In genomic region chr7:45144368-45145174, GRCm38 (mm10) we compare ENCODE assay signal across 29 mouse cellular contexts. TPM values are rescaled to one million over a fixed set of nuclear protein-coding genes. Genes with fewer than 3 reads are reported as not detected.
DNase-seq lines count a peak whose midpoint lies in the region; ATAC-seq and TF ChIP-seq lines count a peak whose summit lies in the region.
"Had no signal": no experiment of that assay in that cellular context is flagged by ENCODE, and none has a peak within 500 bp of the region (broad histone marks: within the 10 kb centered on the region; RNA-seq: fewer than 3 reads in every experiment).

No protein-coding gene starts in this region.

- H3K9me3 ChIP-seq in kidney, embryonic 14.5 days (ENCODE audit: control insufficient read depth, low read length), result no peaks in the 10 kb centered on the region
- H3K9me3 ChIP-seq in midbrain, postnatal 0 days (ENCODE audit: low read length), result no peaks in the 10 kb centered on the region
- no peaks in the 10 kb centered on the region for H3K9me3 ChIP-seq in midbrain, embryonic 14.5 days (ENCODE audit: control insufficient read depth, low read length)
- H3K9me3 ChIP-seq: embryonic facial prominence, embryonic 12.5 days; G1E; heart, embryonic 13.5 days; limb, embryonic 15.5 days; midbrain, embryonic 10.5 days had no signal

- H3K4me3 ChIP-seq in heart, adult 2 months, result no peak overlapping the region
- no peak overlapping the region for H3K4me3 ChIP-seq in kidney, embryonic 14.5 days (ENCODE audit: low read length)
- no peak overlapping the region for H3K4me3 ChIP-seq in midbrain, postnatal 0 days (ENCODE audit: low read depth, low read length)
- no peak overlapping the region for H3K4me3 ChIP-seq in midbrain, embryonic 14.5 days (replicated peaks; ENCODE audit: low read depth, low read length)
- H3K4me3 ChIP-seq: embryonic facial prominence, embryonic 12.5 days; heart, embryonic 13.5 days; limb, embryonic 15.5 days; midbrain, embryonic 10.5 days had no signal

- H3K36me3 ChIP-seq in heart, adult 2 months (ENCODE audit: control insufficient read depth, insufficient read depth, low read length), result no peaks in the 10 kb centered on the region
- H3K36me3 ChIP-seq in kidney, embryonic 14.5 days (ENCODE audit: control insufficient read depth, insufficient read depth, low read length), result peaks cover 53% of the 10 kb centered on the region
- H3K36me3 ChIP-seq in midbrain, postnatal 0 days (ENCODE audit: insufficient read depth, low read length), result peaks cover 5% of the 10 kb centered on the region; the same call in 1 of the 2 replicates
- peaks cover 27% of the 10 kb centered on the region for H3K36me3 ChIP-seq in midbrain, embryonic 14.5 days (ENCODE audit: control insufficient read depth, insufficient read depth, low read length)

- H3K4me2 ChIP-seq in kidney, embryonic 14.5 days (replicated peaks; ENCODE audit: low read depth, low read length), result no peak overlapping the region
- no peak overlapping the region for H3K4me2 ChIP-seq in midbrain, postnatal 0 days (ENCODE audit: low read depth, low read length, poor library complexity, severe bottlenecking)
- no peak overlapping the region for H3K4me2 ChIP-seq in midbrain, embryonic 14.5 days (ENCODE audit: low read length)
- H3K4me2 ChIP-seq: embryonic facial prominence, embryonic 12.5 days; heart, embryonic 13.5 days; limb, embryonic 15.5 days; lung, embryonic 14.5 days had no signal

- no peak overlapping the region for H3K9ac ChIP-seq in heart, adult 2 months (ENCODE audit: low read depth, low read length)
- 0 out of 2 replicates have a peak overlapping the region, but pooled peaks have one; percentile 4 for H3K9ac ChIP-seq in kidney, embryonic 14.5 days (ENCODE audit: low read depth, low read length)
- 0 out of 2 replicates have a peak overlapping the region, but pooled peaks have one; percentile 9 for H3K9ac ChIP-seq in midbrain, postnatal 0 days (replicated peaks; ENCODE audit: low read length, poor library complexity, severe bottlenecking)
- H3K9ac ChIP-seq in midbrain, embryonic 14.5 days (replicated peaks; ENCODE audit: low read length), result no peak overlapping the region
- H3K9ac ChIP-seq: embryonic facial prominence, embryonic 12.5 days; forebrain, postnatal 0 days; heart, embryonic 13.5 days; limb, embryonic 15.5 days; liver, embryonic 14.5 days; lung, embryonic 14.5 days had no signal

- intact Hi-C loops in heart, adult 2 months (cut with DNase I), result no loop called here
- intact Hi-C loops in heart, postnatal 36 days (cut with DNase I), result no loop called here

- peak overlapping the region; percentile 31; the same call in 1 of the 2 replicates for H3K27ac ChIP-seq in heart, adult 2 months
- no peak overlapping the region for H3K27ac ChIP-seq in kidney, embryonic 14.5 days (ENCODE audit: low read depth, low read length)
- no peak overlapping the region for H3K27ac ChIP-seq in midbrain, postnatal 0 days (ENCODE audit: low read depth, low read length)
- no peak overlapping the region for H3K27ac ChIP-seq in midbrain, embryonic 14.5 days (replicated peaks; ENCODE audit: low read depth, low read length)
- H3K27ac ChIP-seq: embryonic facial prominence, embryonic 12.5 days; heart, embryonic 13.5 days; limb, embryonic 15.5 days; liver, embryonic 14.5 days; midbrain, embryonic 10.5 days had no signal

- 72% methylated on average over 13 of the region's 13 CpGs for WGBS in heart, adult 2 months
- WGBS in kidney, embryonic 14.5 days, result 87% methylated on average over 13 of the region's 13 CpGs
- 89% methylated on average over 13 of the region's 13 CpGs for WGBS in midbrain, postnatal 0 days
- 83% methylated on average over 13 of the region's 13 CpGs for WGBS in midbrain, embryonic 14.5 days

- no peaks in the 10 kb centered on the region for H3K27me3 ChIP-seq in heart, adult 2 months (ENCODE audit: control insufficient read depth, insufficient read depth, low read length)
- H3K27me3 ChIP-seq in kidney, embryonic 14.5 days (ENCODE audit: control insufficient read depth, insufficient read depth, low read length), result no peaks in the 10 kb centered on the region
- H3K27me3 ChIP-seq in midbrain, postnatal 0 days (ENCODE audit: insufficient read depth, low read length), result no peaks in the 10 kb centered on the region
- no peaks in the 10 kb centered on the region for H3K27me3 ChIP-seq in midbrain, embryonic 14.5 days (ENCODE audit: control insufficient read depth, insufficient read depth, low read length)
- H3K27me3 ChIP-seq: CH12.LX; embryonic facial prominence, embryonic 12.5 days; heart, embryonic 13.5 days; limb, embryonic 15.5 days had no signal

- no peak for ATAC-seq in kidney, embryonic 14.5 days (ENCODE audit: low FRiP score, low TSS enrichment)
- no peak for ATAC-seq in midbrain, postnatal 0 days (ENCODE audit: low FRiP score)
- no peak for ATAC-seq in midbrain, embryonic 14.5 days (ENCODE audit: low FRiP score, low TSS enrichment)
- ATAC-seq: forebrain, postnatal 0 days had no signal

- TF ChIP-seq POLR2A in heart, adult 2 months (IDR thresholded peaks at IDR 0.05; ENCODE audit: insufficient read depth, low read depth, low read length), result no peak

- no peak for TF ChIP-seq EP300 in heart, adult 2 months (IDR thresholded peaks at IDR 0.05; ENCODE audit: insufficient read depth, low read depth, low read length)

- H3K4me1 ChIP-seq in heart, adult 2 months (ENCODE audit: control insufficient read depth, insufficient read depth, low read length), result peaks cover 2% of the 10 kb centered on the region
- no peaks in the 10 kb centered on the region for H3K4me1 ChIP-seq in kidney, embryonic 14.5 days (ENCODE audit: control insufficient read depth, insufficient read depth, low read length)
- H3K4me1 ChIP-seq in midbrain, postnatal 0 days (ENCODE audit: insufficient read depth, low read length), result no peaks in the 10 kb centered on the region
- H3K4me1 ChIP-seq in midbrain, embryonic 14.5 days (ENCODE audit: control insufficient read depth, insufficient read depth, low read length), result no peaks in the 10 kb centered on the region
- H3K4me1 ChIP-seq: embryonic facial prominence, embryonic 12.5 days; limb, embryonic 15.5 days had no signal

- peak in 1 of 2 experiments; percentile 54 for DNase-seq in heart, adult 2 months
- no peak for DNase-seq in heart, postnatal 36 days
- DNase-seq in kidney, adult 8-10 months, result no peak
- DNase-seq in midbrain, postnatal 0 days (ENCODE audit: low spot score), result no peak
- no peak for DNase-seq in midbrain, embryonic 14.5 days
- no peak for DNase-seq in natural killer cell, adult 2 months (ENCODE audit: low spot score in 2 of 2)
- DNase-seq: adrenal gland, adult 2 months; B cell, adult 2 months; cerebellum, adult 18-20 months; cerebellum, postnatal 14 days; forebrain, postnatal 0 days; kidney, adult 18-20 months; kidney, postnatal 36 days; layer of hippocampus, postnatal 36 days; lung, embryonic 14.5 days; right cerebral cortex, postnatal 4 days; thymus, adult 18-20 months; thymus, postnatal 36 days had no signal

- TF ChIP-seq CTCF in heart, adult 2 months (IDR thresholded peaks at IDR 0.05), result no peak
- no peak for TF ChIP-seq CTCF in midbrain, postnatal 0 days (IDR thresholded peaks at IDR 0.05)

- H3K79me2 ChIP-seq in heart, adult 2 months (replicated peaks; ENCODE audit: control insufficient read depth, insufficient read depth, low read length), result no peaks in the 10 kb centered on the region

RNA-seq across cellular contexts. Expression of gene Flt3l, which starts 8.3 kb away (rescaled TPM):
- 1 to 10 TPM; 5.5 to 6.4 TPM for total RNA-seq in heart, adult 2 months (2021)
- 47.4 and 59.1 TPM in 2 replicates for polyA plus RNA-seq in heart, adult 2 months (2012; rRNA removed)
- 10 to 100 TPM in 1 of 2 experiments, 1 to 10 TPM in 1; 7.0 to 16.1 TPM for total RNA-seq in heart, postnatal 36 days (2021)
- 1.0 and 1.3 TPM in 2 replicates for polyA plus RNA-seq in kidney, embryonic 14.5 days (2014; fragmentation: Nextera tagmentation; extraction: Ambion mirVana)
- total RNA-seq in midbrain, postnatal 0 days (2014; rRNA removed), result 3.4 and 7.8 TPM in 2 replicates
- 1.3 and 1.7 TPM in 2 replicates for polyA plus RNA-seq in midbrain, postnatal 0 days (2015; fragmentation: Nextera tagmentation; extraction: Ambion mirVana)
- 0.50 and 1.4 TPM in 2 replicates for polyA plus RNA-seq in midbrain, embryonic 14.5 days (2014; fragmentation: Nextera tagmentation; extraction: Ambion mirVana)

RNA-seq across cellular contexts. Expression of gene Gm45713, which starts 8.5 kb away (rescaled TPM):
- total RNA-seq in heart, adult 2 months (2021), result under 1 TPM in 1 of 2 experiments, not detected in 1; 0.80 TPM
- polyA plus RNA-seq in heart, adult 2 months (2012; rRNA removed), result 4.5 and 4.6 TPM in 2 replicates
- not detected for total RNA-seq in heart, postnatal 36 days (2021)
- 0.19 and 0.47 TPM in 2 replicates for polyA plus RNA-seq in kidney, embryonic 14.5 days (2014; fragmentation: Nextera tagmentation; extraction: Ambion mirVana)
- total RNA-seq in midbrain, postnatal 0 days (2014; rRNA removed), result 2.0 TPM in 1 of 2 replicates, not detected in the other
- polyA plus RNA-seq in midbrain, postnatal 0 days (2015; fragmentation: Nextera tagmentation; extraction: Ambion mirVana), result 0.39 TPM in 1 of 2 replicates, not detected in the other
- polyA plus RNA-seq in midbrain, embryonic 14.5 days (2014; fragmentation: Nextera tagmentation; extraction: Ambion mirVana), result 0.53 TPM in 1 of 2 replicates, not detected in the other
- total RNA-seq: adrenal gland, adult 2 months; forebrain, postnatal 0 days; layer of hippocampus, adult 8-10 months; left cerebral cortex, postnatal 14 days had no signal
- polyA plus RNA-seq: forebrain, postnatal 0 days; limb, embryonic 15.5 days; neural tube, embryonic 14.5 days had no signal

RNA-seq across cellular contexts. Expression of gene Pih1d1, which starts 9.5 kb away (rescaled TPM):
- 10 to 100 TPM; 33.8 to 36.7 TPM for total RNA-seq in heart, adult 2 months (2021)
- 48.1 and 51.2 TPM in 2 replicates for polyA plus RNA-seq in heart, adult 2 months (2012; rRNA removed)
- 10 to 100 TPM; 41.8 to 43.1 TPM for total RNA-seq in heart, postnatal 36 days (2021)
- polyA plus RNA-seq in kidney, embryonic 14.5 days (2014; fragmentation: Nextera tagmentation; extraction: Ambion mirVana), result 101 and 110 TPM in 2 replicates
- total RNA-seq in midbrain, postnatal 0 days (2014; rRNA removed), result 104 and 124 TPM in 2 replicates
- 77.1 and 81.6 TPM in 2 replicates for polyA plus RNA-seq in midbrain, postnatal 0 days (2015; fragmentation: Nextera tagmentation; extraction: Ambion mirVana)
- 92.8 and 96.2 TPM in 2 replicates for polyA plus RNA-seq in midbrain, embryonic 14.5 days (2014; fragmentation: Nextera tagmentation; extraction: Ambion mirVana)

RNA-seq across cellular contexts. Expression of gene Aldh16a1, which starts 9.8 kb away (rescaled TPM):
- 10 to 100 TPM; 19.7 to 25.1 TPM for total RNA-seq in heart, adult 2 months (2021)
- polyA plus RNA-seq in heart, adult 2 months (2012; rRNA removed), result 23.5 and 23.9 TPM in 2 replicates
- 10 to 100 TPM; 20.6 to 22.8 TPM for total RNA-seq in heart, postnatal 36 days (2021)
- 46.6 and 58.0 TPM in 2 replicates for polyA plus RNA-seq in kidney, embryonic 14.5 days (2014; fragmentation: Nextera tagmentation; extraction: Ambion mirVana)
- 18.9 and 22.0 TPM in 2 replicates for total RNA-seq in midbrain, postnatal 0 days (2014; rRNA removed)
- 12.9 and 15.2 TPM in 2 replicates for polyA plus RNA-seq in midbrain, postnatal 0 days (2015; fragmentation: Nextera tagmentation; extraction: Ambion mirVana)
- 21.2 and 24.1 TPM in 2 replicates for polyA plus RNA-seq in midbrain, embryonic 14.5 days (2014; fragmentation: Nextera tagmentation; extraction: Ambion mirVana)

RNA-seq across cellular contexts. Expression of gene Rpl13a, which starts 16.0 kb away (rescaled TPM):
- 100 to 1,000 TPM; 561 to 659 TPM for total RNA-seq in heart, adult 2 months (2021)
- polyA plus RNA-seq in heart, adult 2 months (2012; rRNA removed), result 915 and 1,061 TPM in 2 replicates
- total RNA-seq in heart, postnatal 36 days (2021), result 100 to 1,000 TPM; 580 to 665 TPM
- polyA plus RNA-seq in kidney, embryonic 14.5 days (2014; fragmentation: Nextera tagmentation; extraction: Ambion mirVana), result 1,416 and 1,603 TPM in 2 replicates
- 1,048 and 1,621 TPM in 2 replicates for total RNA-seq in midbrain, postnatal 0 days (2014; rRNA removed)
- 667 and 701 TPM in 2 replicates for polyA plus RNA-seq in midbrain, postnatal 0 days (2015; fragmentation: Nextera tagmentation; extraction: Ambion mirVana)
- polyA plus RNA-seq in midbrain, embryonic 14.5 days (2014; fragmentation: Nextera tagmentation; extraction: Ambion mirVana), result 746 and 846 TPM in 2 replicates

Comparison
In these comparisons a context has a peak if more than half of its experiments do, and no peak if none do; other contexts are left out.
1. H3K9ac ChIP-seq: peak in kidney, embryonic 14.5 days (single experiment) and midbrain, postnatal 0 days (single experiment); none in heart, adult 2 months (single experiment) and midbrain, embryonic 14.5 days (single experiment).
2. RNA of gene Flt3l, which starts 8.3 kb away (polyA plus RNA-seq): 47.4 to 59.1 TPM in heart, adult 2 months; 1.3 to 1.7 TPM in midbrain, postnatal 0 days, 0.50 to 1.4 TPM in midbrain, embryonic 14.5 days and 1.0 to 1.3 TPM in kidney, embryonic 14.5 days; every median in the first group is over 10 times any median in the second.